Mouse (Mus musculus): Measurements from ENCODE around the gene Clic6.
A peak's percentile ranks its signal among the peaks of the same experiment; 100 is the strongest.

DNA sequence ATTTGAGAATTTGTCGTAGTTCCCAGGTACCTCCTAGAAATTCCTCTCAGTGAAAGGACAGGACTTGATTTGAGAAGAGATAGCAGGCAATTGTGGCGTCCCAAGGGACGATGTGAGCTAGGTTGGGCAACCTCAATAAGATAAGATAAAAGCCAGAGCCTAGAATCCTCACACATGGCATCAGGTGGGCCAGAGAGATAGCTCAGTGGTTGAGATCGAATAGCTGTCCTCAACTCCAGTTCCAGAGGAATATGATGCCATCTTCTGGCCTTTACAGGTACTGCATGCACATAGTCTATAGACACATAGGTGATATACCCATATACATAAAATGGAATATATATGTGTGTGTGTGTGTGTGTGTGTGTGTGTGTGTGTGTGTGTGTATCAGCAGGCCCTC is 2.0 kb downstream of the Clic6 start:
- TF ChIP-seq CTCF (IDR thresholded peaks at IDR 0.05; ENCODE audit: extremely low read depth, insufficient read depth, insufficient read length, insufficient replicate concordance), result peak; percentile 13; the same call in 1 of the 2 replicates
- no peak for TF ChIP-seq POLR2A (IDR thresholded peaks at IDR 0.05; ENCODE audit: low read depth, low read length)
